Comparison of ENCODE assay signal across 9 mouse cellular contexts in the genomic region with DNA sequence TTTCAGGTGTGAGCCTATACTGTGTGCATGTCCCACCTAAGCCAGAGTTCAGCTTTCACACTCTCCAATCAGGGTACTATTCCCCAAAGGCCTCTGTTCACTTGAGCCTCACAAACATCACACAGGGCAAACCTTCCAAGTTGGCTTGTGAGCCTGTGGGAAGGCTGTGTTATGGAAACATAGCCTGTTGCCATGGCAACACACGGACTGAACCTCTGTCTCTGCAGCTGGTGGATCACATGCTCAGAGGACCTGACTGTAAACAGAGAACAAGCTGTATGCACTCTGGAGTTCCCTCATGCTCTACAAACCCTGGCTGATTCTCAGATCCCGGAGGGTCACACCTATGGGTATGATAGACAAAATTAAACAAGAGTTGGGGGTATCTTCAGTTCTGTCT.
DNase-seq lines count a peak whose midpoint lies in the region; TF ChIP-seq lines count a peak whose summit lies in the region.
"Had no signal": no experiment of that assay in that cellular context is flagged by ENCODE, and none has a peak within 500 bp of the region (broad histone marks: within the 10 kb centered on the region; RNA-seq: fewer than 3 reads in every experiment).

No protein-coding gene starts in this region.

- TF ChIP-seq POLR2A in thymus, adult 2 months (IDR thresholded peaks at IDR 0.05; ENCODE audit: control insufficient read depth, extremely low read depth, insufficient read depth, low read length, poor library complexity): no peak

- H3K4me3 ChIP-seq in thymus, adult 2 months (ENCODE audit: control insufficient read depth, insufficient read depth, low read length): no peak overlapping the region

- no peak for TF ChIP-seq CTCF in thymus, adult 2 months (IDR thresholded peaks at IDR 0.05; ENCODE audit: borderline replicate concordance, control insufficient read depth, extremely low read depth, insufficient read depth, low read length, poor library complexity)

- peak; percentile 26 to 63 for DNase-seq in urinary bladder, postnatal 36 days (ENCODE audit: low spot score in 2 of 2)
- DNase-seq in urinary bladder, postnatal 25 days (ENCODE audit: low spot score): no peak
- DNase-seq in gastrocnemius, adult 8-10 months (ENCODE audit: low spot score in 2 of 2): peak; percentile 47 to 75
- DNase-seq in induced T-regulatory cell, adult 2 months (ENCODE audit: low read depth): peak; percentile 30
- peak; percentile 32 for DNase-seq in left cerebral cortex, adult 11 months (ENCODE audit: low spot score)
- peak; percentile 82 for DNase-seq in lung, postnatal 36 days
- peak; percentile 49 to 57 for DNase-seq in right cerebral cortex, postnatal 36 days (ENCODE audit: low spot score in 2 of 2)
- DNase-seq in thymus, adult 2 months: no peak

- H3K36me3 ChIP-seq in thymus, adult 2 months (ENCODE audit: control insufficient read depth, insufficient read depth, low read length): no peaks in the 10 kb centered on the region

- 53% methylated on average over 2 of the region's 2 CpGs for WGBS in thymus, adult 2 months

- no peak overlapping the region for H3K27ac ChIP-seq in thymus, adult 2 months (ENCODE audit: control insufficient read depth, insufficient read depth, low read length)
- H3K27ac ChIP-seq: macrophage had no signal

- H3K27me3 ChIP-seq in thymus, adult 2 months (ENCODE audit: control insufficient read depth, insufficient read depth, low read length): no peaks in the 10 kb centered on the region

- H3K4me1 ChIP-seq in thymus, adult 2 months (replicated peaks; ENCODE audit: control insufficient read depth, insufficient read depth, low read length): peaks cover 3% of the 10 kb centered on the region

Comparison
In these comparisons a context has a peak if more than half of its experiments do, and no peak if none do; other contexts are left out.
1. DNase-seq: peak in urinary bladder, postnatal 36 days (2 of 2), gastrocnemius, adult 8-10 months (2 of 2), induced T-regulatory cell, adult 2 months (single experiment), left cerebral cortex, adult 11 months (single experiment), lung, postnatal 36 days (single experiment) and right cerebral cortex, postnatal 36 days (2 of 2); none in urinary bladder, postnatal 25 days (single experiment) and thymus, adult 2 months (single experiment).